Mouse (Mus musculus) heart, postnatal 4 days (tissue): ENCODE measurements around the gene Bicra. TPM values are rescaled to one million over a fixed set of nuclear protein-coding genes. Genes with fewer than 3 reads are reported as not detected.

Experiments
- DNase-seq: peaks from one replicate; pipeline ENCODE4 v3.0.0; 2021
- total RNA-seq, 2 experiments: library from RNA; stranded (reverse); gene quantifications; 2 replicates each; pipeline ENCODE4 v1.2.3; 2021

The Bicra gene
- total RNA-seq, 2 experiments from 2014 or later = 7.6 to 7.8 TPM

GRCm38 (mm10) chr7:15945211-15945610 is 102.5 kb downstream of the Bicra start:
- DNase-seq = no peak

- no peak for DNase-seq
Observed at GRCm38 (mm10) chr7:15944311-15944710, 103.4 kb downstream of the Bicra start.

- no peak for DNase-seq
Observed at GRCm38 (mm10) chr7:15938621-15939020, 109.1 kb downstream of the Bicra start.

GRCm38 (mm10) chr7:15937491-15937890 is 110.2 kb downstream of the Bicra start:
- DNase-seq = no peak

- peak; percentile 69 for DNase-seq
Observed at GRCm38 (mm10) chr7:15933437-15934359, 114.0 kb downstream of the Bicra start.

GRCm38 (mm10) chr7:15931635-15932034 is 116.1 kb downstream of the Bicra start:
- DNase-seq = peak; percentile 7

GRCm38 (mm10) chr7:15930543-15930942 is 117.2 kb downstream of the Bicra start:
- peak; percentile 7 for DNase-seq

GRCm38 (mm10) chr7:15929910-15930309 is 117.8 kb downstream of the Bicra start:
- peak; percentile 82 for DNase-seq

GRCm38 (mm10) chr7:15922220-15922773 is 125.4 kb downstream of the Bicra start, which contains the start of gene Selenow:
Gene Selenow (minus strand): TSS chr7:15922402.
- DNase-seq = peak; percentile 91

GRCm38 (mm10) chr7:15921796-15922195 is 125.9 kb downstream of the Bicra start:
- no peak for DNase-seq

Other genes with a start within 250 kb of the Bicra start
- not detected for gene Obox6, start 208.2 kb downstream of the Bicra start, total RNA-seq
- gene Crx, start 168.0 kb downstream of the Bicra start, total RNA-seq = not detected
- not detected for gene Crxos, start 165.3 kb downstream of the Bicra start, total RNA-seq
- gene Selenow, start 125.5 kb downstream of the Bicra start, total RNA-seq = 100 to 1,000 TPM; 194 to 214 TPM
- gene Nop53, start 101.8 kb downstream of the Bicra start, total RNA-seq = 100 to 1,000 TPM; 139 to 142 TPM
- gene Ehd2, start 80.4 kb downstream of the Bicra start, total RNA-seq = 100 to 1,000 TPM; 193 to 197 TPM
- gene Zfp541, start 13.9 kb upstream of the Bicra start, total RNA-seq = not detected
- 100 to 1,000 TPM in 1 of 2 experiments, 10 to 100 TPM in 1; 90.4 to 104 TPM for gene Napa, start 50.5 kb upstream of the Bicra start, total RNA-seq
- gene Kptn, start 72.0 kb upstream of the Bicra start, total RNA-seq = 10 to 100 TPM; 23.8 to 25.9 TPM
- gene Slc8a2, start 81.9 kb upstream of the Bicra start, total RNA-seq = 1 to 10 TPM; 2.0 TPM
- gene Meis3, start 127.2 kb upstream of the Bicra start, total RNA-seq = 1 to 10 TPM; 8.6 to 9.4 TPM
- 10 to 100 TPM in 1 of 2 experiments, 1 to 10 TPM in 1; 9.5 to 11.0 TPM for gene Dhx34, start 174.1 kb upstream of the Bicra start, total RNA-seq
- under 1 TPM; 0.45 to 0.50 TPM for gene C5ar2, start 196.2 kb upstream of the Bicra start, total RNA-seq
- 1 to 10 TPM; 1.8 to 1.9 TPM for gene C5ar1, start 211.6 kb upstream of the Bicra start, total RNA-seq
- 10 to 100 TPM; 12.5 to 13.6 TPM for gene Inafm1, start 225.7 kb upstream of the Bicra start, total RNA-seq
- gene Ccdc9, start 238.9 kb upstream of the Bicra start, total RNA-seq = 10 to 100 TPM; 39.4 to 43.1 TPM